Mouse (Mus musculus): ENCODE results near the gene Ahr. TPM values are rescaled to one million over a fixed set of nuclear protein-coding genes. Genes with fewer than 3 reads are reported as not detected.

The Ahr gene
- polyA plus RNA-seq (2015; fragmentation: Nextera tagmentation; extraction: Ambion mirVana), result 4.5 and 7.3 TPM in 2 replicates

DNA sequence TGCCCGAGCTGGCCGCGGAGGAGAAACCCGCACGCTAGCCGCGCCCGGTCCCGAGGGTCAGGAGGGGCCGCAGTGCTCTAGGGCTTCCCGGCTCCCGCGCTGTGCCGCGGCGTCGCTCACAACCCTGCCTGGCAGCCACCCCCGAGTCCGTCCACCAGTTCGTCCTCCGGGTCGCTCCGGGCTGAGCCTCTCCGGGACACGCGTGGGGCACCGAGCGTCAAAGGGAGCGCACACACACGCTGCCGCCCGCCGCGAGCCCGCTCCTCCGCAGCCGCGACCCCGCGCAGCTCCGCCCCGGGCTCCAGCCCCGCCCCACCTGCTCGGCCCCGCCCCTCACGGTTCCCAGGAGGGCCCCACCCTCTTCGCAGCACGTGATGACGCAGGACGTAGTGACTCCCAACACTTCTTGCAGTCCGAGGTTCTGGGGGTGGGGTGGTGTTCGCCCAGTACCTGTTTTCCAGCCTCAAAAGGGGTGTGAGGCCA, at the start of gene Ahr:
Gene Ahr (minus strand): TSS at position 285 of the 483 bp plus-strand sequence.
- Histone ChIP-seq H3K9ac (replicated peaks) (peak within 1 kb of the TSS; percentile 83), H3K27ac (replicated peaks) (peak within 1 kb of the TSS; percentile 78), H3K4me1 (0 out of 2 replicates have a peak, but pooled peaks cover 9% of the 10 kb centered on the region), H3K4me3 (replicated peaks) (peak within 1 kb of the TSS; percentile 90), H3K9me3 (replicated peaks) (no peaks in the 10 kb centered on the region), H3K4me2 (peak within 1 kb of the TSS; percentile 94), H3K36me3 (no peaks in the 10 kb centered on the region), H3K27me3 (replicated peaks) (no peaks in the 10 kb centered on the region)
- ATAC-seq (ENCODE audit: low FRiP score), result peak; percentile 97
- under 1% methylated on average over 52 of the region's 52 CpGs for WGBS

- no peaks in the 10 kb centered on the region for H3K27me3 ChIP-seq (replicated peaks)
- no peak overlapping the region for H3K4me3 ChIP-seq (replicated peaks)
- no peak for ATAC-seq (ENCODE audit: low FRiP score)
- no peak overlapping the region for H3K4me2 ChIP-seq
- 88% methylated on average over 4 of the region's 4 CpGs for WGBS
- H3K9ac ChIP-seq (replicated peaks), result no peak overlapping the region
- no peaks in the 10 kb centered on the region for H3K9me3 ChIP-seq (replicated peaks)
- no peaks in the 10 kb centered on the region for H3K36me3 ChIP-seq
- H3K4me1 ChIP-seq, result no peaks in the 10 kb centered on the region
- H3K27ac ChIP-seq (replicated peaks), result no peak overlapping the region
Measured at GRCm38 (mm10) chr12:35578826-35579225, 44.0 kb upstream of the Ahr start.

GRCm38 (mm10) chr12:35576107-35576506, 41.3 kb upstream of the Ahr start:
- no peak overlapping the region for H3K9ac ChIP-seq (replicated peaks)
- no peaks in the 10 kb centered on the region for H3K27me3 ChIP-seq (replicated peaks)
- H3K36me3 ChIP-seq, result no peaks in the 10 kb centered on the region
- no peak overlapping the region for H3K4me2 ChIP-seq
- no peaks in the 10 kb centered on the region for H3K4me1 ChIP-seq
- H3K27ac ChIP-seq (replicated peaks), result no peak overlapping the region
- no peak overlapping the region for H3K4me3 ChIP-seq (replicated peaks)
- 92% methylated on average over 4 of the region's 4 CpGs for WGBS
- ATAC-seq (ENCODE audit: low FRiP score), result no peak
- no peaks in the 10 kb centered on the region for H3K9me3 ChIP-seq (replicated peaks)

- Histone ChIP-seq H3K4me2 (no peak overlapping the region), H3K4me3 (replicated peaks) (no peak overlapping the region), H3K4me1 (no peaks in the 10 kb centered on the region), H3K27ac (replicated peaks) (no peak overlapping the region), H3K9me3 (replicated peaks) (no peaks in the 10 kb centered on the region), H3K9ac (replicated peaks) (no peak overlapping the region), H3K27me3 (replicated peaks) (no peaks in the 10 kb centered on the region), H3K36me3 (no peaks in the 10 kb centered on the region)
- WGBS, result 88% methylated on average over 2 of the region's 2 CpGs
- no peak for ATAC-seq (ENCODE audit: low FRiP score)
Measured at GRCm38 (mm10) chr12:35573713-35574112, 38.9 kb upstream of the Ahr start.

DNA sequence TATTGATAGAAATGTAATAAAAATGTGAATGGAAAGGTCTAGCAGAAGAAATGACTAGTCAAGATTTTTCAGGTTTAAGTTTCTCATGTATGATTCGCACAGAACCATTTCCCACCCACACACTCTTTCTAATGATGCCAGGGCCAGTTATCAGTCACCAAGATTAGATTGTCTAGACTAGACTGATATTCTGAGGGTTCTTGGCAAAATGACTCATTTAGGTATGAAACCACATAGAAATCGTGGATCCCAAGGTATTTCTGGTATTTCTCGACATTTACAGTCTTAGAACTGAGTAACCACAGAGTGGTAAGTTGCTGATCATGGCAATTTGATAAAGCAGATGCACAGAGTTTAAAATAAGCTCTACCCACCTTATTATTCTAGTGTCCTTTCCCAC, 28.0 kb upstream of the Ahr start:
- Histone ChIP-seq H3K4me2 (no peak overlapping the region), H3K4me1 (no peaks in the 10 kb centered on the region), H3K27ac (replicated peaks) (no peak overlapping the region), H3K36me3 (no peaks in the 10 kb centered on the region), H3K4me3 (replicated peaks) (no peak overlapping the region), H3K27me3 (replicated peaks) (no peaks in the 10 kb centered on the region), H3K9me3 (replicated peaks) (no peaks in the 10 kb centered on the region), H3K9ac (replicated peaks) (no peak overlapping the region)
- no peak for ATAC-seq (ENCODE audit: low FRiP score)
- WGBS, result 89% methylated on average over 3 of the region's 3 CpGs

- Histone ChIP-seq H3K4me2 (no peak overlapping the region), H3K9me3 (replicated peaks) (no peaks in the 10 kb centered on the region), H3K4me1 (no peaks in the 10 kb centered on the region), H3K9ac (replicated peaks) (no peak overlapping the region), H3K27ac (replicated peaks) (no peak overlapping the region), H3K36me3 (no peaks in the 10 kb centered on the region), H3K27me3 (replicated peaks) (no peaks in the 10 kb centered on the region), H3K4me3 (replicated peaks) (no peak overlapping the region)
- ATAC-seq (ENCODE audit: low FRiP score), result no peak
- WGBS, result 83% methylated on average over 2 of the region's 2 CpGs
Measured at GRCm38 (mm10) chr12:35558868-35559267, 24.0 kb upstream of the Ahr start.

DNA sequence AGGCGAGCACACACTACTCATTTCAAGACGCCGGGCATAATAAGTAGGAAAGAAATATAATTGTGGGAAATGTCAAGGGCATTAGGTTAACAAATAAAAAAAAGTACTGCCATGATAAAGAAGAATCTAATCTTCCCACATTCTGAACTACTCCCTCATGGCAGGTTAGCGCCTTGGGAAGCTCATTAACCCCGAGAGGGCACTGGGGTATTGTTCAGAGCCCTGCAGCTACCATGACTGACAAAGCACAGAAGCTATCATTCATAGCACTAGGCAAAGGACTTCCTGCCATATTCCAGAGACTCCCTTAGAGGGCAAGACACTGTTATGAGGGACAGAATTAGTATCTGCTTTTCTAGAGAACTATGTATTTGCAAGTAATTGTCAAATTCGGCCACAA, 21.1 kb upstream of the Ahr start:
- no peaks in the 10 kb centered on the region for H3K36me3 ChIP-seq
- 74% methylated on average over 6 of the region's 6 CpGs for WGBS
- no peak for ATAC-seq (ENCODE audit: low FRiP score)

DNA sequence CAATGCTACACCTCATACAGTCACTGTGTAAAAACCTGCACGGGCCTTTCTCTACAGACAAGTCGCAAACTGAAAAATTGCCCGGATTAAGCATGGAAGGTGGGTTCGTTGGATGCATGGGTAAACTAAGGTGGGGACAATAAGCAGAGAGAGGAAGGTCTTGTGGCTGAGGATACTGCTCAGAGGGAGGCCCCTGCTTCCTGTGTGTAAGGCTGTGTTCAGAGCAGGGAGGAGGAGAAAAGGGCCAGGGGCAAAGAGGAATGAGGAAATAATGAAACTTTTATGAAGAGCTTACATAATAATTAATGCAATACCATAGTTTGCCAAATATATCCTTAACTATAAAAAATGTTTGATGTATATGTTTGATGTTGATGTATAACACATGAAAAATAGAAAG, 19.5 kb upstream of the Ahr start:
- Histone ChIP-seq H3K9me3 (replicated peaks) (0 out of 2 replicates have a peak, but pooled peaks cover 7% of the 10 kb centered on the region), H3K4me2 (no peak overlapping the region), H3K27ac (replicated peaks) (no peak overlapping the region), H3K9ac (replicated peaks) (no peak overlapping the region), H3K4me1 (no peaks in the 10 kb centered on the region), H3K27me3 (replicated peaks) (no peaks in the 10 kb centered on the region), H3K36me3 (no peaks in the 10 kb centered on the region), H3K4me3 (replicated peaks) (no peak overlapping the region)
- no peak for ATAC-seq (ENCODE audit: low FRiP score)
- WGBS, result 86% methylated on average over 4 of the region's 4 CpGs

More for the DNA sequence above, 21.1 kb upstream of the Ahr start:
- no peak overlapping the region for H3K4me3 ChIP-seq (replicated peaks)
- no peak overlapping the region for H3K27ac ChIP-seq (replicated peaks)
- no peak overlapping the region for H3K9ac ChIP-seq (replicated peaks)
- no peak overlapping the region for H3K4me2 ChIP-seq
- H3K9me3 ChIP-seq (replicated peaks), result 0 out of 2 replicates have a peak, but pooled peaks cover 7% of the 10 kb centered on the region
- no peaks in the 10 kb centered on the region for H3K4me1 ChIP-seq
- H3K27me3 ChIP-seq (replicated peaks), result no peaks in the 10 kb centered on the region

DNA sequence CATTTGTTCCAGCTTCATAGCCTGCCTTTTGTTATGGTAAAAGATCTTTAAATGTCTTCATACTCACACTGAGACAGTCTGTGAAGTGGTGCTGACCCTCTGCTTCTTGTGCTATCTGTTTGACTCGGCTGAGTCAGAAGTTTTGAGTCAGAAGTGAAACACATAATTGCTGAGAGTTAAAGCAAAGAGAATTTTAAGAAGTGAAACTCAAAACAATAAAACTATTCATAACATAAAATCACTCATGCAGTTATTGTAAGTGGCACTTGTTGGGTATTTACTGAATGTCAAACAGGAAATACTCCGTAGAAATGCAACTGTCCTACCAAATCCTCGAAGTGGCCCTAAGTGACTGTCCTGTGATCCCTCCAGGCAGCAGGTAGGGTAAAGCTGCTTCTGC, 18.3 kb upstream of the Ahr start:
- 80% methylated on average over 3 of the region's 3 CpGs for WGBS

GRCm38 (mm10) chr12:35550299-35550698, 15.5 kb upstream of the Ahr start:
- no peaks in the 10 kb centered on the region for H3K27me3 ChIP-seq (replicated peaks)
- H3K36me3 ChIP-seq, result no peaks in the 10 kb centered on the region
- no peak overlapping the region for H3K4me2 ChIP-seq
- no peaks in the 10 kb centered on the region for H3K4me1 ChIP-seq
- no peak overlapping the region for H3K9ac ChIP-seq (replicated peaks)
- ATAC-seq (ENCODE audit: low FRiP score), result no peak
- H3K9me3 ChIP-seq (replicated peaks), result 0 out of 2 replicates have a peak, but pooled peaks cover 7% of the 10 kb centered on the region
- no peak overlapping the region for H3K4me3 ChIP-seq (replicated peaks)
- no peak overlapping the region for H3K27ac ChIP-seq (replicated peaks)

More for the DNA sequence above, 18.3 kb upstream of the Ahr start:
- Histone ChIP-seq H3K4me3 (replicated peaks) (no peak overlapping the region), H3K9me3 (replicated peaks) (0 out of 2 replicates have a peak, but pooled peaks cover 7% of the 10 kb centered on the region), H3K4me1 (no peaks in the 10 kb centered on the region), H3K27ac (replicated peaks) (no peak overlapping the region), H3K27me3 (replicated peaks) (no peaks in the 10 kb centered on the region), H3K36me3 (no peaks in the 10 kb centered on the region), H3K9ac (replicated peaks) (no peak overlapping the region), H3K4me2 (no peak overlapping the region)
- no peak for ATAC-seq (ENCODE audit: low FRiP score)

DNA sequence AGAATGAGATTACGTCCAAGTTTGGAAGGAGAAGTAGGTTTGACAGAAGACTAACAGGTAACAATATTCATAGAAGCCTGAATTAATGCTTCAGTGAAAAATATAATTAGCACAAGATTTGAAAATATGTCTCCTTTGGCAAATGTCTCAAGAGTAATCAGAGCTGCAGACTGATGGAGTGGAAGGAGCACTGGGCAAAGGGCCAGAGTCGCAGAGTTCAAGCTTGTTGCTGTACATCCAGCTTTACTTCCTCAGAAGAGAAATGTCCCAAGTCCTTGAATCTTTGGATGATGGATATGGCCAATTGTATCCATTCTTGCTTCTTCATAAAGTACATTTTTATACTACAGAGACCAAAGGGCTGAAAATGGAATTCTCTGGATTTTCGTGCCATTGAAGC, 8.0 kb upstream of the Ahr start:
- no peak for ATAC-seq (ENCODE audit: low FRiP score)
- H3K4me2 ChIP-seq, result no peak overlapping the region
- H3K4me1 ChIP-seq, result no peaks in the 10 kb centered on the region
- no peak overlapping the region for H3K27ac ChIP-seq (replicated peaks)
- 82% methylated on average over 3 of the region's 3 CpGs for WGBS
- H3K36me3 ChIP-seq, result no peaks in the 10 kb centered on the region
- no peaks in the 10 kb centered on the region for H3K27me3 ChIP-seq (replicated peaks)
- H3K9me3 ChIP-seq (replicated peaks), result no peaks in the 10 kb centered on the region
- no peak overlapping the region for H3K4me3 ChIP-seq (replicated peaks)
- no peak overlapping the region for H3K9ac ChIP-seq (replicated peaks)

DNA sequence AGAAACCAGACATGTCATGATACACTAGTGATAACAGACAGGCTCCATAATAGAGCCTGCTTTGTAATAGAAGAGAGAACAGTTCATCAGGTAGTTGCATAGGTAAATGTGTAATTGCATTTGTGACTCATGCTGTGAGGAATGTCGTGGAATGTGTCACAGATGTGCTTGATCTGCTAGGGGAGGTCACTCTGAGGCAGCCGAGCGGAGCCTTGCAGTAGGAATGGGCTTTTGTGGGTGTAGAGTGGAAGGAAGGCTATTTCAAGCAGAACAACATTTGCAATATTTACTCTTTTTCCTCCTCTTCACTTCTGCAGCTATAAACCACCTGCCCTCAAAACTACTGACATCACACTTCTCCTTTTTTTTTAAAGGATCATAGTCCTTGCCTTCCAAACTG, 4.0 kb upstream of the Ahr start:
- Histone ChIP-seq H3K27me3 (replicated peaks) (no peaks in the 10 kb centered on the region), H3K4me3 (replicated peaks) (no peak overlapping the region), H3K36me3 (no peaks in the 10 kb centered on the region), H3K9ac (replicated peaks) (no peak overlapping the region), H3K4me2 (no peak overlapping the region), H3K4me1 (0 out of 2 replicates have a peak, but pooled peaks cover 8% of the 10 kb centered on the region), H3K9me3 (replicated peaks) (no peaks in the 10 kb centered on the region), H3K27ac (replicated peaks) (no peak overlapping the region)
- WGBS, result 68% methylated on average over 3 of the region's 3 CpGs
- ATAC-seq (ENCODE audit: low FRiP score), result no peak

Data from neural tube, embryonic 15.5 days (tissue).